Mouse (Mus musculus) lung, postnatal 0 days (tissue): ENCODE results near the gene Uncx.

Source experiments
- CTCF ChIP-seq: IDR thresholded peaks from 2 replicates; pipeline ENCODE4 v1.5.1; 2016; ENCODE audit warnings: antibody characterized with exemption, mild to moderate bottlenecking
- EP300 ChIP-seq: IDR thresholded peaks from 2 replicates; pipeline ENCODE4 v1.6.1; 2016; ENCODE audit warnings: antibody characterized with exemption, mild to moderate bottlenecking, control low read depth

DNA sequence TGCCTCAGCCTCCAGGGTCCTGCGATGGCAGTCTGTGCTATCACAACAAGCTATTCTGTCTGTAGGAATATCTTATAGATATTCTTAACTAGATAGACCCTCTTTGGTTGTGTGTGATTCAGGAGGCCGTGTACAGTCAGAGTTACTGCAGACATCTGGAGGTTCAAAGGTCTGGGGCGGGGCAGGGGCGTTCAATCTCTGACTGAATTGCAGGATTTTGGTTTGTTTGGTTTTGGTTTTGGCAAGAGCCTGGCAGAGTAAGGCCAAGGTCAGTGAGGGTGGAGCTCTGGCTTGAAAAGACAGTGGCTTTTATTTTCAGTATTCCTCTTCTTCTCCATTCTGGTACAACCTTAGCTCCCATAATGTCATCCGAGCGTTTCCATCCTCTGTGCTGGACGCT is 16.5 kb downstream of the Uncx start:
- TF ChIP-seq EP300 = no peak
- TF ChIP-seq CTCF = no peak
